Mouse (Mus musculus) hindbrain, embryonic 13.5 days (tissue): ENCODE measurements around the gene Atrnl1. TPM values are rescaled to one million over a fixed set of nuclear protein-coding genes. Genes with fewer than 3 reads are reported as not detected.

Source experiments
- ATAC-seq: fragments of 200-750 bp; cut with Nextera tagmentation; 2 replicates; pipeline ENCODE4 v1.8.0; 2017; ENCODE audit warnings: moderate TSS enrichment; ENCODE audit not compliant: low FRiP score
- H3K27ac ChIP-seq: fragments of 300-500 bp; sonication (generic); 2 replicates; pipeline ENCODE4 v1.5.1; 2015; ENCODE audit warnings: inconsistent platforms, mild to moderate bottlenecking, moderate library complexity
- H3K27me3 ChIP-seq: fragments of 300-500 bp; sonication (generic); 2 replicates; pipeline ENCODE4 v1.6.1; 2015; ENCODE audit warnings: mild to moderate bottlenecking, inconsistent platforms
- H3K36me3 ChIP-seq: fragments of 300-500 bp; sonication (generic); 2 replicates; pipeline ENCODE4 v1.6.1; 2015; ENCODE audit warnings: mild to moderate bottlenecking, inconsistent platforms
- H3K4me1 ChIP-seq: fragments of 300-500 bp; sonication (generic); replicated peaks from 2 replicates; pipeline ENCODE4 v1.6.1; 2015; ENCODE audit warnings: inconsistent platforms
- H3K4me2 ChIP-seq: fragments of 300-500 bp; sonication (generic); 2 replicates; pipeline ENCODE4 v1.6.1; 2015; ENCODE audit warnings: inconsistent platforms, mild to moderate bottlenecking, moderate library complexity
- H3K4me3 ChIP-seq: fragments of 300-500 bp; sonication (generic); 2 replicates; pipeline ENCODE4 v1.5.1; 2015; ENCODE audit warnings: mild to moderate bottlenecking, inconsistent platforms
- H3K9ac ChIP-seq: fragments of 300-500 bp; sonication (generic); 2 replicates; pipeline ENCODE4 v1.6.1; 2015; ENCODE audit warnings: mild to moderate bottlenecking, inconsistent platforms
- H3K9me3 ChIP-seq: fragments of 300-500 bp; sonication (generic); 2 replicates; pipeline ENCODE4 v1.6.1; 2016; ENCODE audit warnings: inconsistent platforms
- WGBS: fragments of 180-500 bp; shearing (Covaris S2); methylation state at CpG from one replicate; pipeline ENCODE4 v1.1.7; 2015; 5-methylcytosine and 5-hydroxymethylcytosine counted together
- polyA plus RNA-seq: library from polyadenylated mRNA; unstranded; fragments of >200 nt; fragmentation: Nextera tagmentation; extraction: Ambion mirVana; gene quantifications from 2 replicates; pipeline ENCODE4 v1.2.1, GENCODE M21; 2015

Gene Atrnl1
- polyA plus RNA-seq, 1 experiment from 2014 or later = 7.9 TPM

DNA sequence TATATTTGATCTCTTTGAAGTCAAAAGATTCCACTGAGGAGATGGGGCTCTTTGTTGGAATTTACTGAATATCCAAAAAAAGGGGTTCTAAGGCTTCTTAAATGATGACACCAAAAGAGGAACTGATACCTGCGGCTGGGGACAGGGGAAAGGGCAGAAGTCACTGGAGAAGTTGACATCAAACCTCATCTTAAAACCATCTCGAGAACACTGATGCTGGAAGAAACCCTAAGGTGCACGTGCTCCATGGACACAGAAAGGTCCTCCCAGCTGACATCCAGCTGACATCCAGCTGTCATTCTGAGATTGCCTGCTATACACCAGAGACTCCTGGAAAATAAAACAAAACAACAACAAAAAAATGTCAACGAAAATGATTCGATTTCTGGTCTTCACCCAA, 19.9 kb upstream of the Atrnl1 start:
- Histone ChIP-seq H3K4me1 (0 out of 2 replicates have a peak, but pooled peaks cover 4% of the 10 kb centered on the region), H3K36me3 (no peaks in the 10 kb centered on the region), H3K27me3 (no peaks in the 10 kb centered on the region), H3K4me2 (no peak overlapping the region), H3K9ac (no peak overlapping the region), H3K4me3 (no peak overlapping the region), H3K9me3 (no peaks in the 10 kb centered on the region), H3K27ac (no peak overlapping the region)
- no peak for ATAC-seq
- WGBS = 88% methylated on average over 5 of the region's 5 CpGs

DNA sequence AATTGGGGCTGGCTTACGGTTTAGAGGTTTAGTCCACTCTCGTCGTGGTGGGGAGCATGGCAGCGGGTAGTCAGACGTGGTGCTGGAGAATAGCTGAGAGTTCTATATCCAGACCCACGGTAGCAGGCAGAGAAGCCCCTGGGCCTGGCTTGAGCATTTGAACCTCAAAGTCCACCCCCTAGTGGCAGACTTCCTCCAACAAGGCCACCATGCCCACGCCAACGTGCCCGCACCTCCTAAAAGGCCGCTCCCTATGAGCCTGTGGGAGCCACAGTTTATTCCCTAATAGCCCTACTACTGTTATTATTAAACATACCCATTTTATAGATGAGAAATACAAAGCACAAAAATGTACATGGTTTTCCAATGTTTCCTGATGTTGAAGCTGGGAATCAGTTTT, 19.2 kb upstream of the Atrnl1 start:
- Histone ChIP-seq H3K4me2 (no peak overlapping the region), H3K9ac (no peak overlapping the region), H3K4me3 (no peak overlapping the region), H3K27me3 (no peaks in the 10 kb centered on the region), H3K9me3 (no peaks in the 10 kb centered on the region), H3K27ac (no peak overlapping the region), H3K36me3 (no peaks in the 10 kb centered on the region), H3K4me1 (no peaks in the 10 kb centered on the region)
- WGBS = 85% methylated on average over 10 of the region's 10 CpGs
- no peak for ATAC-seq

DNA sequence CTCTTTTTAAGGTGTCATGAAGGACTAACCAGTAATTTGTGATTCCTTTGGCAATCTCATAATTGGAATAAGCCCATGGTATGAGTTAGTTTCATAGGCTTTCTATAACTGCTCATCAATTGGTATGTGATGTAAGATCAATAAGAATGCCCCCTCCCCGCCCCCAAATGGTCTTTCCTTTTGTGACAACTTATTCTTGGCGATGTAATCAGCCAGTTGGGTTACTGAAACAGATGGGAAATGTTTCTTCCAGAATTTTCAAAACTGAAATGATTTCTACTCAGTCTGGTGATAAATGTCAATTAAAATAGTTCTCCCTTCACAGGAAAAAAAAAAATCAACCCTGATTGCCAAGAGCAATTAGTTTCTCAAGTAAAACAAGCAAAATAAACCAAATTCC, 18.5 kb upstream of the Atrnl1 start:
- no peaks in the 10 kb centered on the region for H3K27me3 ChIP-seq

DNA sequence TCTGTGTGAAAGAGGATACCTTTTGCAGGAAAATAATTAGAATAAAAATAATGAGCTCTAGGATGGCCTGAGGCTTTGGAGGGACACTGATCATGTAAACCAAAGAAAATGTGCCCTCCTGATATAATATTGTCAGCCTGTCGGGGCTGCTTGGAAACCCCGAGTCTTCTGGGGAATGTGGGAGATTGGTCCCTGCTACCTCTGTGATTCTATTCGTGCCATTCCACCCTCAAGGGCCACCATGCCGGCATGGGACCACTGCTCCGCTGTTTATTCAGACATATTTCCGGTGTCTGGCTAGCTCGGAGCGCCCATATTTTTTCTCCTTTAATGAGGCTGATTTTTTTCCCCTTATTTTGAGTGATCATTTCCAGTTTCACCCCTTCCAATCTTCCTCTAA, 11.7 kb upstream of the Atrnl1 start:
- WGBS = 55% methylated on average over 8 of the region's 8 CpGs
- Histone ChIP-seq H3K4me2 (no peak overlapping the region), H3K27ac (peak overlapping the region; percentile 44)

More for the DNA sequence above, 18.5 kb upstream of the Atrnl1 start:
- WGBS = 82% methylated on average over 2 of the region's 2 CpGs
- Histone ChIP-seq H3K36me3 (no peaks in the 10 kb centered on the region), H3K9me3 (no peaks in the 10 kb centered on the region), H3K4me3 (no peak overlapping the region), H3K9ac (no peak overlapping the region), H3K27ac (no peak overlapping the region), H3K4me2 (no peak overlapping the region), H3K4me1 (no peaks in the 10 kb centered on the region)
- ATAC-seq = no peak

DNA sequence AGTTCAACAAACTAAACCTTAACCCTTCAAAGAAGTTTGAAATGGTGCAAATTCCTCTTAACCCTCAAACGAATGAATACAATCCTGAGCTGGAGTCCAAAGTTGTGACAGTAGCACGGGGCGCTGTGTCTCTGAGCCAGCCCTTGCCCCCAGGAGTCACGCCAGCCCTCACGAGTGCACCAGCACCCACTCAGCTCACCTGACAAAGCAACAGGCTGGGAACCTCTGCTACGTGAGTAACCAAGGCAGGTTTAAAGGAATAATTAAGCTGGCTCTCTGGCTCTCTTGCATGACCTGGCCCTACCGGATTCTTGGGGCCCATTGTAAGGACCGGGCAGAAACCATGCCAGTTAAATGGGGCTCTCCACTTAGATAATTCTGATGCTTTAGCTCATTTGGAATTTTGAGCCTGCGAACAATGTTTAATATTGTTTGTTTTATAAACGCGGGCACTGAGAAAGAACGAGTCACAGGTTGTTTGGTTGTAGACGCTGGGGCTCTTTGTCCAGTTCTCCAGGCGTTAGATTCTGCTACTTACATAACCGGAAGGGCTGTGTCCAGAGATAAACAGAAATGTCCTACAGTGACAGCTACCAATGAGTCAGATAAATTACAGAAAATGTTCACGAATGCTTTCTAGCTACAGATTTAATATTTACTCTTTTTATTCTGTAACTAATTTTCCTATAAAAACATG, 10.5 kb upstream of the Atrnl1 start:
- peaks cover 9% of the 10 kb centered on the region for H3K4me1 ChIP-seq
- H3K36me3 ChIP-seq = no peaks in the 10 kb centered on the region
- H3K4me2 ChIP-seq = no peak overlapping the region
- 74% methylated on average over 16 of the region's 16 CpGs for WGBS
- H3K27me3 ChIP-seq = no peaks in the 10 kb centered on the region
- H3K9ac ChIP-seq = no peak overlapping the region
- no peak overlapping the region; the same call in 1 of the 2 replicates for H3K27ac ChIP-seq
- H3K4me3 ChIP-seq = no peak overlapping the region
- 0 out of 2 replicates have a peak, but pooled peaks cover 4% of the 10 kb centered on the region for H3K9me3 ChIP-seq
- no peak for ATAC-seq

More for the DNA sequence above, 11.7 kb upstream of the Atrnl1 start:
- H3K4me3 ChIP-seq = no peak overlapping the region
- no peak overlapping the region for H3K9ac ChIP-seq
- H3K36me3 ChIP-seq = no peaks in the 10 kb centered on the region
- H3K4me1 ChIP-seq = peaks cover 9% of the 10 kb centered on the region
- no peaks in the 10 kb centered on the region for H3K27me3 ChIP-seq
- H3K9me3 ChIP-seq = no peaks in the 10 kb centered on the region
- no peak for ATAC-seq

DNA sequence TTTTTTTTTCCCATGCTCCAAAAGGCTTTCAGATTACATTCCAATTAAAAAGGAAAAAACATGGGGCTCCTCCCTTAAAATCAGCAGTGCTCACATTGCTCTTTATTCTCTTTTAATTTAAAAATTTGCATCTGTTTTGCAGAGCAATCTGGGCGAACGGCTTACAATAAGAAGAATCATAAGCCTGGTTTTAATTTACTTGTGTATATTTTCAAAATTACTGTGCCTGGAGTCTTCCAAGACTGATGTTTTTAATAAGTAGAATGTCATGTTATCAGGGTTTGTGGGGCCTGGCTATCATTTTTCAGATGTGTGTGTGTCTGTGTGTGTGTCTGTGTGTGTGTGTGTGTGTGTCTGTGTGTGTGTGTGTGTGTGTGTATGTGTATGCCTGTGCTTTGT, 9.9 kb upstream of the Atrnl1 start:
- H3K36me3 ChIP-seq = no peaks in the 10 kb centered on the region
- peaks cover 9% of the 10 kb centered on the region for H3K4me1 ChIP-seq
- no peak overlapping the region for H3K4me2 ChIP-seq
- H3K9me3 ChIP-seq = 0 out of 2 replicates have a peak, but pooled peaks cover 4% of the 10 kb centered on the region
- ATAC-seq = no peak
- no peak overlapping the region for H3K4me3 ChIP-seq
- H3K9ac ChIP-seq = no peak overlapping the region
- H3K27ac ChIP-seq = no peak overlapping the region
- 68% methylated on average over 2 of the region's 2 CpGs for WGBS
- H3K27me3 ChIP-seq = no peaks in the 10 kb centered on the region

DNA sequence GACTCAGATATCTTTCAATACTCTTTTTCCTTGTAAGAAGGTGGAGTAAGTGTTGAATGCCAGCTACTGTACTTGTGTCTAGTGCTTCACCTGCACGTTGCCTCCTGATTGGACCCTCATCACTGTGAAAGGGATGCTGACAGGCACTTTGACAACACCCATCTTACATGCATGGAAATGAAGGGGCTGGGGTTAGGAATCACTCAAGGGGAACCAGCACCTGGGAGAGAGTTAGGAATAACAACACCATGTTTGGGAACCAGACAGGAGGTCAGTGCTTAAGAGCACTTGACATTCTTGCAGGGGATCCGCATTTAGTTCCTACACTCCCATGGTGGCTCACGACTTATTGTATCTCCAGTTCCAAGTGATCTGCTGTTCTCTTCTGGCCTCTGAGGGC, 7.2 kb upstream of the Atrnl1 start:
- Histone ChIP-seq H3K4me3 (no peak overlapping the region), H3K9ac (no peak overlapping the region), H3K27me3 (no peaks in the 10 kb centered on the region), H3K4me1 (peaks cover 9% of the 10 kb centered on the region), H3K4me2 (no peak overlapping the region), H3K9me3 (0 out of 2 replicates have a peak, but pooled peaks cover 4% of the 10 kb centered on the region), H3K27ac (no peak overlapping the region), H3K36me3 (no peaks in the 10 kb centered on the region)
- 87% methylated on average over 3 of the region's 3 CpGs for WGBS
- no peak for ATAC-seq

DNA sequence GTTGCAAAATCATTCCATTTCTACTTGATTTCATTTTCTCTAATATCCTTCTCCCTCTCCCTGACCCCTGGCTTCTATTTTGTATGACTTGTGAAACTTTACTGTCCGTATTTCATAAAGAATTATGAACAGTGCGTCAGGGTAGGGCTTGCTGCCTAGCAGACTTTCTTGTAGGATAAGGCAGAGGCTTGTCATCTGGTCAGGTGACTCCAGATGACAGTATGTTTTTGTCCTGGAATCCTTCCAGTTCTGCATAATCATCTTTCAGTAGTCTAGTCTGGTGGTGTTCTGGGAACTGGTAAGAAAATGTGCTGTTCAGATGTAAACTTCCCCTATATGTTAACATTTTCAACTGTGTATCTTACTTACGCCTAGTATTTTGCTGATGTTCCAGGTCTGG, 4.9 kb upstream of the Atrnl1 start:
- Histone ChIP-seq H3K4me3 (no peak overlapping the region), H3K27me3 (no peaks in the 10 kb centered on the region), H3K27ac (no peak overlapping the region), H3K9me3 (0 out of 2 replicates have a peak, but pooled peaks cover 4% of the 10 kb centered on the region), H3K9ac (no peak overlapping the region), H3K4me2 (no peak overlapping the region), H3K36me3 (no peaks in the 10 kb centered on the region), H3K4me1 (peaks cover 7% of the 10 kb centered on the region)
- no peak for ATAC-seq
- WGBS = 95% methylated on average over 3 of the region's 3 CpGs

DNA sequence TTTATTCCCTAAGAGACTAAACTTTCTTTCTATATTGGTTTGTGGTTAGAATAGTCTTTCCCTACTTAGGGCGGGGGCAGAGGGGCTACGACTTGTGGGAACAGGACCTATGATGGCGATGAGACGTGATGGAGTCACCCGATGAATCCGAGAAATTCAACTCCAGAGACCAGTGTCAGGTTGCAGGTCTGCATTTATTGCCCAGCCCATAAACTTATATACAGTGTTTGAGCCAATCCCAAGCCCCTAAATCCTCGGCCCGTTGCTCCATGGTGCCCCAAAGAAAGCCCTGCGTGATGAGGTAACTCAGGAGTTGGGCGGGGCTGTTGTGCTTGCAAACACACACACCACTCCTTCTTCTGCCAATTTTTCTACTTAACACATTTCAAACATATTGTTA, 4.5 kb upstream of the Atrnl1 start:
- H3K27ac ChIP-seq = no peak overlapping the region
- no peaks in the 10 kb centered on the region for H3K36me3 ChIP-seq
- 93% methylated on average over 10 of the region's 10 CpGs for WGBS
- H3K9ac ChIP-seq = no peak overlapping the region
- ATAC-seq = no peak
- 0 out of 2 replicates have a peak, but pooled peaks cover 4% of the 10 kb centered on the region for H3K9me3 ChIP-seq
- H3K4me3 ChIP-seq = no peak overlapping the region
- H3K27me3 ChIP-seq = no peaks in the 10 kb centered on the region
- H3K4me1 ChIP-seq = peaks cover 7% of the 10 kb centered on the region
- no peak overlapping the region for H3K4me2 ChIP-seq

DNA sequence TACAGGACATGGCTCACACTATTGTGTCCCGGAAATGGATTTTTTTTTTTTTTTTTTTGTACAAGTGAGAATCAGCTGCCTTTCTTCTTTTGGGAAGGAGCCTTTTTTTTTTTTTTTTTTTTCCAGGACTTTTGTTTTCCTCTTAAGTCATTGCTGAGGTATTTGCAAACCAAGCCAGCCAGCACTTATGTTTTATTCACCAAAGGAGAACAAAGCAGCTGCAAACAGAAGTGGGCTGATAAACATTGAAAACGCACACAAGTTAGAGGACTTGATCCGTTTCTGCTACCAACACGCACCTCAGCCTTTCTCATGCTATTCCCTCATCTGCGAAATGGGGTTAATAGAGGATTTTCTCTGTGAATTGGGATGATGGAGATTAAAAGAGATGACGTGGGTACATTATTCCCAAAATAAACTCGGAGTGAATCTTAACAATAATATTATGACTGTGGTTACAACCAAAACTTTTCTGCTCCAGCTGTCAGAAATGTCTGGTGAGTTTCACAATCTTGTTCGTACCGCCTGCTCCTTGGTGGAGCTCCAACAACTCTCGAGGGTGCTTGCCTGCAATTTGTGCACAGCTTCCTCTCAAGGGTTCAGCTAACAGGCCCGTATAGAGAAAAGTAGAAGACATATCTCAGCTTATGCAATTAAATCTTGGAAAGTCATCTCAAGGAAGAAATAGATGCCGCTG, 1.3 kb upstream of the Atrnl1 start:
- Histone ChIP-seq H3K4me3 (peak overlapping the region; percentile 90), H3K4me2 (peak overlapping the region; percentile 95), H3K27ac (peak overlapping the region; percentile 97), H3K9ac (peak overlapping the region; percentile 96), H3K27me3 (no peaks in the 10 kb centered on the region), H3K4me1 (peaks cover 24% of the 10 kb centered on the region), H3K9me3 (0 out of 2 replicates have a peak, but pooled peaks cover 4% of the 10 kb centered on the region), H3K36me3 (no peaks in the 10 kb centered on the region)
- WGBS = 16% methylated on average over 12 of the region's 12 CpGs
- no peak for ATAC-seq

DNA sequence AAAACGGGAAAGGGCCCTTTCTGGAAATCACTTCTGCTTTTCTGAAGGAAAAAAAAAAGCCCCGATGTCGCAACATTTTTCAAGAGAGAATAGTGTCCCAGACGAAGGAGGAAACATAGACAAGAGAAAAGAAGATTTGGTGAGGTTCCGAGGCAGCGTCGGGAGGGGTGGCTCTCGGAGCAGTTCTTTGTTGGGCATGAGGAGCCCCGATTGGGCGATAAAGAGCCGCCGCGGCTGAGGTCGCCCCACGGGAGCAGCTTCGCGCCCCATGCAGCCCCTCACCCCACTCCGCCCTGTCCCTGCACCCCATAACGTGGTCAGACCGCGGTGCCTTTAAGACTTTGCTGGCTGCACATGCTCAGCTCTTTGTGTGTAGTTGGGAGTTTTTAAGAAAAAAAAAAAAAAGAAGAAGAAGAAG, 767 bp upstream of the Atrnl1 start:
- Histone ChIP-seq H3K9ac (peak overlapping the region; percentile 96), H3K4me3 (peak overlapping the region; percentile 90), H3K36me3 (no peaks in the 10 kb centered on the region), H3K4me1 (peaks cover 24% of the 10 kb centered on the region), H3K27me3 (no peaks in the 10 kb centered on the region), H3K27ac (peak overlapping the region; percentile 97), H3K4me2 (peak overlapping the region; percentile 95), H3K9me3 (0 out of 2 replicates have a peak, but pooled peaks cover 2% of the 10 kb centered on the region)
- 0% methylated on average over 21 of the region's 21 CpGs for WGBS
- ATAC-seq = peak; percentile 54

DNA sequence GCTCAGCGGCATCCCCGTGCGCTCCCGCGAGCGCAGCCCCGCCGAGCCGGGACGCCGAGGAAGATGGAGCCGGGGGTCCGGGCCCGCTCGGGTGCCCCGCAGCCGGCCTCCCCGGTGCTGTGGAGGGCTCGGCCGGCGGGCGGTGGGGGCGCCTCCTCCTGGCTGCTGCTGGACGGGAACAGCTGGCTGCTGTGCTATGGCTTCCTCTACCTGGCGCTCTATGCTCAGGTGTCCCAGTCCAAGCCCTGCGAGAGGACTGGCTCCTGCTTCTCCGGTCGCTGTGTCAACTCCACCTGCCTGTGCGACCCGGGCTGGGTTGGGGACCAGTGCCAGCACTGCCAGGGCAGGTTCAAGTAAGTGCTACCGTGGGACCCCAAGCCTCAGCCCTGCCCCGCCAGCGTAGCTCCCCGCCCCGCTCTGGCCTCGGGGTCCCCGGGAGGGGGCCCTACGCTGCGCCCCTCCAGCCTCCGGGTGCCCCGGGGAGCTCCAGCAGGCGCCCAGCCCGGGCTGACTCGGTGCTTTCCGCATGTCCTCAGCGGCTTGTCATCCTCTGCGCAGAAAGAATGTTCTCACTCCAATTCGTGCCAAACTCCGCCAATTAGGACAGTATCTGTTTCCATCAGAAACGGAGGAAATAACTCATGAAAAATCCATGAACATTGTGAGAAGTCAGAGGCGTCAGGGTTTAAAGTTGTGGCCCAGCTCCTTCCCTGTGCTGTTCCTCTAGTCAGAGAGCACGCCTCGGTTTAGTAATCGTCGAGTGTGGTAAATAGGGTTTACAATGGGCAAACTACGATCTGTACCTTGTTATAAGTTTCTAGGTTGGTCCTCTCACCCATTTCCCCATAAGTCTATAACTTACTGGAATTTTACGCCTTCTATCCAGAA, 701 bp downstream of the Atrnl1 start:
- Histone ChIP-seq H3K4me1 (peaks cover 31% of the 10 kb centered on the region), H3K9me3 (no peaks in the 10 kb centered on the region), H3K27ac (peak overlapping the region; percentile 97), H3K36me3 (no peaks in the 10 kb centered on the region), H3K9ac (peak overlapping the region; percentile 96), H3K27me3 (no peaks in the 10 kb centered on the region), H3K4me3 (peak overlapping the region; percentile 90), H3K4me2 (peak overlapping the region; percentile 95)
- ATAC-seq = peak; percentile 86
- WGBS = 2% methylated on average over 48 of the region's 57 CpGs
